Mouse (Mus musculus): ENCODE measurements around the gene Serpinb9.

DNA sequence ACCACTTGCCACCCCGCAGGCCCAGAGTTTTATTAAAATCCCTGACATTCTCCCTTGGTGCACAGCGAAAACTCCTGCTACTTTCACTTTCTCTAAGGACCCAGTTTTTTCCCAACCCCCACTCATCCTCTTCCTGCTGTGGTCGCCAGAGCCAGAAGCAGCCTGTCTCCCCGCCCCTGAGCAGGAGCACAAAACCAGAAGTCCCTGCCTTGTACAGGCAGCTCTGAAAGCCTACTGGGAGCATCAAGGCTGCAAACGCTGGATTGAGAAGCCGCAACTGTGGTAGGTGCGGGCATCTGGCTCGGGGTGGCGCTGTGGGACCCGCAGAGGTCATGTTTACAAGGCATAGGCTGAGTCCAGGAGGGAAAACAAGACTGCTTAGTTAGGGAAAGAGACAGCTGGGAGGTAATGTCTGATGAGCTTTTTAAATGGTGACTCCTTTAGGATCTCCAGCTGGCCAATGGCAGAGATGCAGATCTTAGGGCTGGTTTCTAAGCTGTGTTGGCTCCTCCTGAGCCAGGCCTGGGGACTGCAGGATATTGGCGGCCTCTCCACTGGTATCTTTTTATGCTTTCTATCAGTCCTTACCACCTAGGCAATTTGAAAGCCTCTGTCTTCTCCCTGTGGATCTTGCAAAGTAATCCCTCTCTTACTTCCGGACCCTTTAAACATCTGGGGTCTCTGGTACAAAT, 1.5 kb downstream of the Serpinb9 start:
- peak; percentile 87 for TF ChIP-seq CTCF (IDR thresholded peaks at IDR 0.05; ENCODE audit: low read depth)
- no peak for TF ChIP-seq EP300 (optimal IDR thresholded peaks at IDR 0.05)

Data from stomach, postnatal 0 days (tissue).